Mouse (Mus musculus): ENCODE data around the gene March4.

Gene March4

GRCm38 (mm10) chr1:72536611-72537351 is at the start of gene March4:
TSS of gene March4 (minus strand) at chr1:72536930.
- no peak for DNase-seq (ENCODE audit: low read depth, low spot score)

GRCm38 (mm10) chr1:72585971-72586875 is 49.5 kb upstream of the March4 start:
- DNase-seq (ENCODE audit: low read depth, low spot score), result no peak

GRCm38 (mm10) chr1:72583906-72584305 is 47.2 kb upstream of the March4 start:
- peak; percentile 10 for DNase-seq (ENCODE audit: low read depth, low spot score)

GRCm38 (mm10) chr1:72582947-72583731 is 46.4 kb upstream of the March4 start, which contains the start of gene Smarcal1:
TSS of gene Smarcal1 (plus strand) at chr1:72583251.
- peak; percentile 95 for DNase-seq (ENCODE audit: low read depth, low spot score)

- peak; percentile 50 for DNase-seq (ENCODE audit: low read depth, low spot score)
These were observed 42.1 kb upstream of the March4 start for GRCm38 (mm10) chr1:72578806-72579205.

- DNase-seq (ENCODE audit: low read depth, low spot score), result no peak
These were observed 41.6 kb upstream of the March4 start for GRCm38 (mm10) chr1:72578351-72578750.

- no peak for DNase-seq (ENCODE audit: low read depth, low spot score)
These were observed 40.8 kb upstream of the March4 start for GRCm38 (mm10) chr1:72577481-72577922.

GRCm38 (mm10) chr1:72575121-72575520 is 38.4 kb upstream of the March4 start:
- DNase-seq (ENCODE audit: low read depth, low spot score), result no peak

- no peak for DNase-seq (ENCODE audit: low read depth, low spot score)
These were observed 37.9 kb upstream of the March4 start for GRCm38 (mm10) chr1:72574608-72575007.

- DNase-seq (ENCODE audit: low read depth, low spot score), result no peak
These were observed 37.3 kb upstream of the March4 start for GRCm38 (mm10) chr1:72574047-72574446.

- no peak for DNase-seq (ENCODE audit: low read depth, low spot score)
These were observed 32.0 kb upstream of the March4 start for GRCm38 (mm10) chr1:72568725-72569124.

- DNase-seq (ENCODE audit: low read depth, low spot score), result no peak
These were observed 30.3 kb upstream of the March4 start for GRCm38 (mm10) chr1:72567056-72567455.

GRCm38 (mm10) chr1:72564334-72564962 is 27.7 kb upstream of the March4 start:
- DNase-seq (ENCODE audit: low read depth, low spot score), result no peak

- DNase-seq (ENCODE audit: low read depth, low spot score), result no peak
These were observed 21.9 kb upstream of the March4 start for GRCm38 (mm10) chr1:72558625-72559024.

GRCm38 (mm10) chr1:72556471-72556870 is 19.7 kb upstream of the March4 start:
- no peak for DNase-seq (ENCODE audit: low read depth, low spot score)

GRCm38 (mm10) chr1:72550317-72550716 is 13.6 kb upstream of the March4 start:
- no peak for DNase-seq (ENCODE audit: low read depth, low spot score)

- no peak for DNase-seq (ENCODE audit: low read depth, low spot score)
These were observed 1.5 kb upstream of the March4 start for GRCm38 (mm10) chr1:72538266-72538665.

GRCm38 (mm10) chr1:72535725-72536571 is 782 bp downstream of the March4 start:
- DNase-seq (ENCODE audit: low read depth, low spot score), result no peak

GRCm38 (mm10) chr1:72533439-72533838 is 3.3 kb downstream of the March4 start:
- no peak for DNase-seq (ENCODE audit: low read depth, low spot score)

GRCm38 (mm10) chr1:72532926-72533325 is 3.8 kb downstream of the March4 start:
- no peak for DNase-seq (ENCODE audit: low read depth, low spot score)

Measured in CD4-positive helper T cell, adult 2 months (primary cell).